Mouse (Mus musculus) CH12.LX (cell line): ENCODE data around the gene Akr7a5. TPM values are rescaled to one million over a fixed set of nuclear protein-coding genes. Genes with fewer than 3 reads are reported as not detected.

Source experiments
- DNase-seq: peaks from one replicate; pipeline ENCODE4 v3.0.0-alpha.2; 2013; ENCODE audit errors: extremely low read depth
- H3K27ac ChIP-seq: 2 replicates; pipeline ENCODE4 v1.5.1; 2012; ENCODE audit warnings: low read depth, mild to moderate bottlenecking, control low read depth, moderate library complexity; ENCODE audit not compliant: insufficient read depth
- H3K27me3 ChIP-seq: replicated peaks from 2 replicates; pipeline ENCODE3; 2012; ENCODE audit warnings: inconsistent platforms
- H3K36me3 ChIP-seq, 2 experiments: replicated peaks in 1 of 2; 2 replicates each; pipeline versions ENCODE3 to v1.6.1; 2012; ENCODE audit warnings: inconsistent platforms in 1 of 2, low read length in 1 of 2, mild to moderate bottlenecking in 1 of 2, mixed read lengths in 1 of 2, moderate library complexity in 1 of 2; ENCODE audit not compliant: control insufficient read depth in 1 of 2, insufficient read depth in 1 of 2
- H3K4me1 ChIP-seq, 2 experiments: 2 replicates each; pipeline ENCODE4 v1.6.1; 2012; ENCODE audit warnings: inconsistent platforms in 1 of 2, moderate library complexity in 1 of 2; ENCODE audit not compliant: insufficient read depth in 2 of 2, control insufficient read depth in 1 of 2
- H3K4me2 ChIP-seq: 2 replicates; pipeline ENCODE4 v1.6.1; 2012; ENCODE audit warnings: low read depth, mild to moderate bottlenecking, control low read depth; ENCODE audit not compliant: poor library complexity, insufficient read depth, severe bottlenecking
- H3K4me3 ChIP-seq, 3 experiments: fragments of 150-350 bp in 1 of 3; sonication (generic) in 1 of 3; replicated peaks in 1 of 3; 2 replicates each; pipeline versions ENCODE3 to v1.5.1; 2011 to 2012; ENCODE audit warnings: low read depth in 2 of 3, low read length in 2 of 3, mild to moderate bottlenecking in 2 of 3, moderate library complexity in 2 of 3, control low read depth in 1 of 3, improper control_type of control experiment in 1 of 3, inconsistent platforms in 1 of 3, mixed read lengths in 1 of 3; ENCODE audit not compliant: poor library complexity in 1 of 3
- H3K79me2 ChIP-seq: replicated peaks from 2 replicates; pipeline ENCODE4 v1.6.1; 2012; ENCODE audit warnings: mild to moderate bottlenecking, moderate library complexity; ENCODE audit not compliant: control insufficient read depth, poor library complexity, insufficient read depth, severe bottlenecking; ENCODE audit errors: extremely low read depth
- H3K9ac ChIP-seq: 2 replicates; pipeline ENCODE4 v1.6.1; 2012; ENCODE audit warnings: low read depth, mild to moderate bottlenecking, control low read depth, moderate library complexity; ENCODE audit not compliant: insufficient read depth
- H3K9me3 ChIP-seq: replicated peaks from 2 replicates; pipeline ENCODE3; 2012; ENCODE audit warnings: low read length, inconsistent platforms, mixed read lengths
- BHLHE40 ChIP-seq: IDR thresholded peaks from 2 replicates; pipeline ENCODE4 v1.6.1; 2011; ENCODE audit warnings: mild to moderate bottlenecking, low read depth, low read length, improper control_type of control experiment
- CHD1 ChIP-seq: IDR thresholded peaks from 2 replicates; pipeline ENCODE4 v1.6.1; 2012; ENCODE audit warnings: low read depth, low read length, improper control_type of control experiment, inconsistent platforms
- ELF1 ChIP-seq: IDR thresholded peaks from 2 replicates; pipeline ENCODE4 v1.6.1; 2014; ENCODE audit warnings: low read depth, mild to moderate bottlenecking, inconsistent platforms, low read length, improper control_type of control experiment
- ETS1 ChIP-seq: conservative IDR thresholded peaks from 2 replicates; pipeline ENCODE4 v1.6.1; 2012; ENCODE audit warnings: low read depth, mild to moderate bottlenecking, inconsistent platforms, low read length, improper control_type of control experiment, moderate library complexity
- HCFC1 ChIP-seq: IDR thresholded peaks from 2 replicates; pipeline ENCODE4 v1.6.1; 2012; ENCODE audit warnings: low read depth, mild to moderate bottlenecking, inconsistent platforms, low read length, improper control_type of control experiment
- IRF4 ChIP-seq: IDR thresholded peaks from 2 replicates; pipeline ENCODE4 v1.6.1; 2014; ENCODE audit warnings: low read depth, mild to moderate bottlenecking, inconsistent platforms, low read length, improper control_type of control experiment
- MAZ ChIP-seq: IDR thresholded peaks from 2 replicates; pipeline ENCODE4 v1.6.1; 2012; ENCODE audit warnings: low read depth, mild to moderate bottlenecking, inconsistent platforms, low read length, improper control_type of control experiment, moderate library complexity
- MEF2A ChIP-seq: IDR thresholded peaks from 2 replicates; pipeline ENCODE4 v1.6.1; 2014; ENCODE audit warnings: low read depth, mild to moderate bottlenecking, inconsistent platforms, low read length, improper control_type of control experiment, borderline replicate concordance
- MYC ChIP-seq: IDR thresholded peaks from 2 replicates; pipeline ENCODE4 v1.6.1; 2011; ENCODE audit warnings: low read depth, mild to moderate bottlenecking, improper control_type of control experiment, low read length
- NELFE ChIP-seq: IDR thresholded peaks from 2 replicates; pipeline ENCODE4 v1.6.1; 2011; ENCODE audit warnings: low read depth, low read length, improper control_type of control experiment
- NRF1 ChIP-seq: IDR thresholded peaks from 2 replicates; pipeline ENCODE4 v1.6.1; 2014; ENCODE audit warnings: low read depth, mild to moderate bottlenecking, inconsistent platforms, low read length, improper control_type of control experiment, moderate library complexity
- POLR2A ChIP-seq: IDR thresholded peaks from 2 replicates; pipeline ENCODE4 v1.6.1; 2011; ENCODE audit warnings: low read depth, mild to moderate bottlenecking, improper control_type of control experiment, low read length
- SIN3A ChIP-seq: IDR thresholded peaks from 2 replicates; pipeline ENCODE4 v1.6.1; 2012; ENCODE audit warnings: low read length, improper control_type of control experiment, inconsistent platforms
- SMC3 ChIP-seq: IDR thresholded peaks from 2 replicates; pipeline ENCODE4 v1.6.1; 2011; ENCODE audit warnings: low read depth, low read length, improper control_type of control experiment
- TBP ChIP-seq: conservative IDR thresholded peaks from 2 replicates; pipeline ENCODE4 v1.6.1; 2011; ENCODE audit warnings: low read depth, low read length, improper control_type of control experiment
- TCF12 ChIP-seq: IDR thresholded peaks from 2 replicates; pipeline ENCODE4 v1.6.1; 2014; ENCODE audit warnings: low read depth, mild to moderate bottlenecking, inconsistent platforms, low read length, improper control_type of control experiment
- USF2 ChIP-seq: conservative IDR thresholded peaks from 2 replicates; pipeline ENCODE4 v1.6.1; 2011; ENCODE audit warnings: low read depth, low read length, improper control_type of control experiment
- ZC3H11A ChIP-seq: IDR thresholded peaks from 2 replicates; pipeline ENCODE4 v1.6.1; 2012; ENCODE audit warnings: low read depth, mild to moderate bottlenecking, inconsistent platforms, low read length, improper control_type of control experiment
- ZNF384 ChIP-seq: IDR thresholded peaks from 2 replicates; pipeline ENCODE4 v1.6.1; 2012; ENCODE audit warnings: low read depth, low read length, improper control_type of control experiment, inconsistent platforms
- dilution Hi-C: fragments of 300-500 bp; cut with MboI; formaldehyde crosslinking; loops from 2 replicates; pipeline ENCODE4 v1.14.3; 2020; ENCODE audit warnings: low sequenced_read_pairs; ENCODE audit not compliant: extremely low pct_unique_long_range_greater_than_20kb, extremely low pct_ligation_motif_present
- in situ Hi-C: fragments of 300-500 bp; cut with MboI; formaldehyde crosslinking; loops from 3 replicates; pipeline ENCODE4 v1.14.3; 2019; ENCODE audit warnings: low sequenced_read_pairs, low pct_ligation_motif_present, low pct_unique_long_range_greater_than_20kb, mixed read lengths
- polyA plus RNA-seq: library from polyadenylated mRNA; unstranded; fragments of >175 nt; gene quantifications from 2 replicates; pipeline ENCODE4 v1.2.1, GENCODE M21; 2012; ENCODE audit warnings: low read depth; ENCODE audit not compliant: insufficient read length
- total RNA-seq, 2 experiments: library from RNA; depleted of rRNA; stranded (reverse); fragments of 300-350 nt in 1 of 2; fragments of >200 nt in 1 of 2; gene quantifications; 2 replicates each; pipeline ENCODE4 v1.2.3; 2012 to 2014

Akr7a5 gene
- total and polyA plus RNA-seq, 3 experiments, result 24.2 to 37.7 (median 27.0) TPM

- no peak for TF ChIP-seq CHD1
- H3K4me2 ChIP-seq, result no peak overlapping the region
- DNase-seq, result no peak
- H3K36me3 ChIP-seq, result peaks cover 72 to 96% of the 10 kb centered on the region in 2 experiments
- H3K27ac ChIP-seq, result no peak overlapping the region
- H3K9me3 ChIP-seq, result no peaks in the 10 kb centered on the region
- dilution Hi-C loops, result no loop called here
- no peaks in the 10 kb centered on the region for H3K27me3 ChIP-seq
- in situ Hi-C loops, result loop anchor here (10.0 kb wide), 1 partner anchor 198 kb away; no protein-coding TSS in a partner anchor
- no peaks in the 10 kb centered on the region for H3K4me1 ChIP-seq
- no peaks in the 10 kb centered on the region for H3K79me2 ChIP-seq
- H3K4me3 ChIP-seq, result no peak overlapping the region
- H3K9ac ChIP-seq, result no peak overlapping the region
These were observed 27.6 kb upstream of the Akr7a5 start for GRCm38 (mm10) chr4:139282955-139283417.

DNA sequence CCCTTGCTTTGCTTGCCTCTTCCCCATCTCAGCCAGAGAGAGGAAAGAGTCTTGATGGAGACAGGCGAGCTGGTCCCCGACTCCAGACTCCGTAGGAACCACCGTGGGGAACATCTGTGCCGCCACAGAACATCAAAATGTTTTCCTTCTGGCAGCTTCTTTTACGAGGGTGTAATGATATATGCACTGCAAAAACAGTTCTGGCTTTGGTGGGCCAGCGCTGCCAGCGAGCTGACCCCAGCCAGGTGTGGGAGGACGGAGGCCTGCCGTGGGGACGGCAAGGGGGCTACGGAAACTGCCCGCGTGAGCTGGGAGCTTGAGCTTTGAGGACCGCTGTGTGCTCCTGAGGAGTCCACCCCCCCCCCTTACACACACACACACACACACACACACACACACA lies 25.7 kb upstream of the Akr7a5 start:
- TF ChIP-seq ETS1 (no peak), ELF1 (no peak), MYC (no peak), NELFE (no peak), NRF1 (no peak), IRF4 (no peak), USF2 (no peak), TBP (no peak), ZC3H11A (no peak), POLR2A (no peak), TCF12 (no peak), SIN3A (no peak), ZNF384 (no peak), CHD1 (no peak), HCFC1 (no peak), SMC3 (no peak), BHLHE40 (no peak), MEF2A (no peak), MAZ (no peak)
- DNase-seq, result no peak
- dilution Hi-C loops, result no loop called here
- Histone ChIP-seq H3K9ac (no peak overlapping the region), H3K4me3 (no peak overlapping the region), H3K79me2 (no peaks in the 10 kb centered on the region), H3K27me3 (no peaks in the 10 kb centered on the region), H3K36me3 (peaks cover 78 to 99% of the 10 kb centered on the region in 2 experiments), H3K27ac (no peak overlapping the region), H3K4me2 (no peak overlapping the region), H3K4me1 (no peaks in the 10 kb centered on the region), H3K9me3 (no peaks in the 10 kb centered on the region)
- in situ Hi-C loops, result loop anchor here (10.0 kb wide), 1 partner anchor 200 kb away; no protein-coding TSS in a partner anchor
